Mouse (Mus musculus): ENCODE data around the gene Tmprss15. TPM values are rescaled to one million over a fixed set of nuclear protein-coding genes. Genes with fewer than 3 reads are reported as not detected.

Gene Tmprss15
- total RNA-seq (2014; fragmentation: Nextera tagmentation) (not detected in 2 replicates), total RNA-seq (2017) (0.06 and 0.11 TPM in 2 replicates), polyA plus RNA-seq (2012) (not detected in 2 replicates)

DNA sequence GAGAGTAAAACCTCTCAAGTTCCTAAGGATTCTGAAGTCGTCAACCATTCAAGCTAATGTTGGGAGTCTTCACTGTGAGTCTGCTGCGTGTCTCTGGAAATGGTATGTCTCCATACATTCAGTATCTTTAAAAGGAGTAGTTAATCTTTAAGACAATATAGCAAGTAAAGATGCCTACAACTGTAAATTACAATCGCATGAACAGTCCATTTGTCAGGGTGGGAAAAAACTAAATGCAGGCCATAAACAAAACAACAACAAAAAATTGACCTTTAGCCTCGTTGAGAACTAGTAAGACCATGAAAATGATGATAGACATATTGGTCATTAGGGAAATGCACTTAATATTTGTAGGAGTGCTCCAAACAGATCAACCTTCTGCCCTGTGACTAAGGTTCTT lies at the start of gene Tmprss15:
TSS of gene Tmprss15 (minus strand) at position 101 of the 400 bp plus-strand sequence.
- DNase-seq (ENCODE audit: low spot score): no peak
- ATAC-seq (ENCODE audit: extremely low read depth, insufficient number of reproducible peaks, low FRiP score, poor library complexity, severe bottlenecking): no peak
- Histone ChIP-seq H3K4me1 (ENCODE audit: insufficient read depth, low read depth, low read length) (no peaks in the 10 kb centered on the region), H3K27me3 (ENCODE audit: insufficient read depth, low read length) (no peaks in the 10 kb centered on the region), H3K36me3 (replicated peaks) (no peaks in the 10 kb centered on the region), H3K4me3 (ENCODE audit: low read depth, low read length) (no peak within 1 kb of the TSS), H3K9me3 (replicated peaks) (0 out of 2 replicates have a peak, but pooled peaks cover 3% of the 10 kb centered on the region)
- TF ChIP-seq GATA2 (IDR thresholded peaks at IDR 0.05; ENCODE audit: borderline replicate concordance, low read depth, low read length): no peak
- TF ChIP-seq TAL1 (conservative IDR thresholded peaks at IDR 0.05; ENCODE audit: low read depth, low read length): no peak
- no peak for TF ChIP-seq CTCF (IDR thresholded peaks at IDR 0.05; ENCODE audit: low read depth, low read length)
- no peak for TF ChIP-seq GATA1 (IDR thresholded peaks at IDR 0.05; ENCODE audit: borderline replicate concordance, low read length)
- no peak for TF ChIP-seq POLR2AphosphoS5 (IDR thresholded peaks at IDR 0.05; ENCODE audit: insufficient replicate concordance, low read depth, low read length)

- H3K36me3 ChIP-seq (replicated peaks): no peaks in the 10 kb centered on the region
- no peaks in the 10 kb centered on the region for H3K27me3 ChIP-seq (ENCODE audit: insufficient read depth, low read length)
- no peak for DNase-seq (ENCODE audit: low spot score)
- TF ChIP-seq GATA2 (IDR thresholded peaks at IDR 0.05; ENCODE audit: borderline replicate concordance, low read depth, low read length): no peak
- no peak for TF ChIP-seq GATA1 (IDR thresholded peaks at IDR 0.05; ENCODE audit: borderline replicate concordance, low read length)
- no peak for TF ChIP-seq TAL1 (conservative IDR thresholded peaks at IDR 0.05; ENCODE audit: low read depth, low read length)
- no peak for TF ChIP-seq CTCF (IDR thresholded peaks at IDR 0.05; ENCODE audit: low read depth, low read length)
- TF ChIP-seq POLR2AphosphoS5 (IDR thresholded peaks at IDR 0.05; ENCODE audit: insufficient replicate concordance, low read depth, low read length): no peak
- ATAC-seq (ENCODE audit: extremely low read depth, insufficient number of reproducible peaks, low FRiP score, poor library complexity, severe bottlenecking): no peak
- no peaks in the 10 kb centered on the region for H3K4me1 ChIP-seq (ENCODE audit: insufficient read depth, low read depth, low read length)
- no peak overlapping the region for H3K4me3 ChIP-seq (ENCODE audit: low read depth, low read length)
- peaks cover 4% of the 10 kb centered on the region for H3K9me3 ChIP-seq (replicated peaks)
These were observed 24.0 kb upstream of the Tmprss15 start for GRCm38 (mm10) chr16:79114879-79115278.

DNA sequence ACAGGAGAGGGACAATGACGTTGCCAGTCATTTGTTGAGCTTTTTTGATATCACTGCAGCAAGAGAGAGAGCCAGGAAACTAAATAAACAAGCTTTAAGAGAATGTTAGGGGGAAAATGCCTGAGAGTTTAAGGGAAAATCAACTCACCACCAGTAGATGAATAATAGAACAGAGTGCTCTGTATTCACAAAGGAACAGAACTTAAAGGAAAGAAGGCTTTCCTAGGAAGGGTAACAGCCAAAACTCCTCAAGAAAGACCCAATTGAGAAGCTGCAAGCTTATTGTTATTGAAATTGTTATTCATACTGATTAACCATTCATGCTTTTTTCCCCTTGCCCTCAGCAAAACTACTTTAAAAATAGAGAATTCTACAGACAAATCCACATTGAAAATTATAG lies 18.6 kb upstream of the Tmprss15 start:
- no peak for TF ChIP-seq GATA1 (IDR thresholded peaks at IDR 0.05; ENCODE audit: borderline replicate concordance, low read length)
- no peak for TF ChIP-seq GATA2 (IDR thresholded peaks at IDR 0.05; ENCODE audit: borderline replicate concordance, low read depth, low read length)
- TF ChIP-seq TAL1 (conservative IDR thresholded peaks at IDR 0.05; ENCODE audit: low read depth, low read length): no peak
- TF ChIP-seq CTCF (IDR thresholded peaks at IDR 0.05; ENCODE audit: low read depth, low read length): no peak
- TF ChIP-seq POLR2AphosphoS5 (IDR thresholded peaks at IDR 0.05; ENCODE audit: insufficient replicate concordance, low read depth, low read length): no peak
- no peaks in the 10 kb centered on the region for H3K36me3 ChIP-seq (replicated peaks)

GRCm38 (mm10) chr16:79108969-79109368 lies 18.1 kb upstream of the Tmprss15 start:
- no peaks in the 10 kb centered on the region for H3K36me3 ChIP-seq (replicated peaks)
- TF ChIP-seq CTCF (IDR thresholded peaks at IDR 0.05; ENCODE audit: low read depth, low read length) (no peak), GATA1 (IDR thresholded peaks at IDR 0.05; ENCODE audit: borderline replicate concordance, low read length) (no peak), GATA2 (IDR thresholded peaks at IDR 0.05; ENCODE audit: borderline replicate concordance, low read depth, low read length) (no peak), TAL1 (conservative IDR thresholded peaks at IDR 0.05; ENCODE audit: low read depth, low read length) (no peak)
- H3K27me3 ChIP-seq (ENCODE audit: insufficient read depth, low read length): no peaks in the 10 kb centered on the region
- no peak overlapping the region for H3K4me3 ChIP-seq (ENCODE audit: low read depth, low read length)
- no peak for DNase-seq (ENCODE audit: low spot score)
- H3K4me1 ChIP-seq (ENCODE audit: insufficient read depth, low read depth, low read length): no peaks in the 10 kb centered on the region
- H3K9me3 ChIP-seq (replicated peaks): peaks cover 4% of the 10 kb centered on the region
- ATAC-seq (ENCODE audit: extremely low read depth, insufficient number of reproducible peaks, low FRiP score, poor library complexity, severe bottlenecking): no peak

More for the DNA sequence above, 18.6 kb upstream of the Tmprss15 start:
- peaks cover 4% of the 10 kb centered on the region for H3K9me3 ChIP-seq (replicated peaks)
- H3K4me1 ChIP-seq (ENCODE audit: insufficient read depth, low read depth, low read length): no peaks in the 10 kb centered on the region
- H3K27me3 ChIP-seq (ENCODE audit: insufficient read depth, low read length): no peaks in the 10 kb centered on the region
- ATAC-seq (ENCODE audit: extremely low read depth, insufficient number of reproducible peaks, low FRiP score, poor library complexity, severe bottlenecking): no peak
- H3K4me3 ChIP-seq (ENCODE audit: low read depth, low read length): no peak overlapping the region
- DNase-seq (ENCODE audit: low spot score): no peak

- H3K9me3 ChIP-seq (replicated peaks): 0 out of 2 replicates have a peak, but pooled peaks cover 3% of the 10 kb centered on the region
- H3K4me1 ChIP-seq (ENCODE audit: insufficient read depth, low read depth, low read length): no peaks in the 10 kb centered on the region
- ATAC-seq (ENCODE audit: extremely low read depth, insufficient number of reproducible peaks, low FRiP score, poor library complexity, severe bottlenecking): no peak
- no peaks in the 10 kb centered on the region for H3K27me3 ChIP-seq (ENCODE audit: insufficient read depth, low read length)
- H3K36me3 ChIP-seq (replicated peaks): no peaks in the 10 kb centered on the region
- no peak for DNase-seq (ENCODE audit: low spot score)
- TF ChIP-seq GATA2 (IDR thresholded peaks at IDR 0.05; ENCODE audit: borderline replicate concordance, low read depth, low read length) (no peak), GATA1 (IDR thresholded peaks at IDR 0.05; ENCODE audit: borderline replicate concordance, low read length) (no peak), CTCF (IDR thresholded peaks at IDR 0.05; ENCODE audit: low read depth, low read length) (no peak), TAL1 (conservative IDR thresholded peaks at IDR 0.05; ENCODE audit: low read depth, low read length) (no peak), POLR2AphosphoS5 (IDR thresholded peaks at IDR 0.05; ENCODE audit: insufficient replicate concordance, low read depth, low read length) (no peak)
- no peak overlapping the region for H3K4me3 ChIP-seq (ENCODE audit: low read depth, low read length)
These were observed 9.4 kb upstream of the Tmprss15 start for GRCm38 (mm10) chr16:79100325-79100724.

- TF ChIP-seq CTCF (IDR thresholded peaks at IDR 0.05; ENCODE audit: low read depth, low read length) (no peak), TAL1 (conservative IDR thresholded peaks at IDR 0.05; ENCODE audit: low read depth, low read length) (no peak), GATA2 (IDR thresholded peaks at IDR 0.05; ENCODE audit: borderline replicate concordance, low read depth, low read length) (no peak), POLR2AphosphoS5 (IDR thresholded peaks at IDR 0.05; ENCODE audit: insufficient replicate concordance, low read depth, low read length) (no peak), GATA1 (IDR thresholded peaks at IDR 0.05; ENCODE audit: borderline replicate concordance, low read length) (no peak)
- ATAC-seq (ENCODE audit: extremely low read depth, insufficient number of reproducible peaks, low FRiP score, poor library complexity, severe bottlenecking) (no peak), DNase-seq (ENCODE audit: low spot score) (no peak)
- H3K4me3 ChIP-seq (ENCODE audit: low read depth, low read length): no peak overlapping the region
- H3K27me3 ChIP-seq (ENCODE audit: insufficient read depth, low read length): no peaks in the 10 kb centered on the region
- H3K4me1 ChIP-seq (ENCODE audit: insufficient read depth, low read depth, low read length): no peaks in the 10 kb centered on the region
- 0 out of 2 replicates have a peak, but pooled peaks cover 3% of the 10 kb centered on the region for H3K9me3 ChIP-seq (replicated peaks)
- no peaks in the 10 kb centered on the region for H3K36me3 ChIP-seq (replicated peaks)
These were observed 7.4 kb upstream of the Tmprss15 start for GRCm38 (mm10) chr16:79098321-79098720.
